Comparison of ENCODE assay signal across 14 mouse cellular contexts in genomic region chr19:32183005-32183404, GRCm38 (mm10).
DNase-seq lines count a peak whose midpoint lies in the region; ATAC-seq lines count a peak whose summit lies in the region.
"Had no signal": no experiment of that assay in that cellular context is flagged by ENCODE, and none has a peak within 500 bp of the region (broad histone marks: within the 10 kb centered on the region; RNA-seq: fewer than 3 reads in every experiment).

No protein-coding gene starts in this region.

- DNase-seq in heart, adult 11 months = peak; percentile 82
- DNase-seq in heart, adult 18-20 months = no peak
- DNase-seq in kidney, adult 11 months = no peak
- peak; percentile 57 to 69 for DNase-seq in B cell, adult 2 months
- DNase-seq in cerebellum, postnatal 36 days = no peak
- DNase-seq in right cerebral cortex, adult 2 months (ENCODE audit: low spot score in 2 of 2) = no peak
- DNase-seq: adrenal gland, postnatal 36 days; cerebellum, adult 9-10 months had no signal

- H3K4me2 ChIP-seq in kidney, embryonic 15.5 days = no peak overlapping the region
- H3K4me2 ChIP-seq in liver, embryonic 15.5 days = no peak overlapping the region
- H3K4me2 ChIP-seq: lung, embryonic 15.5 days; midbrain, embryonic 11.5 days had no signal

- 0 out of 2 replicates have a peak, but pooled peaks cover 2% of the 10 kb centered on the region for H3K36me3 ChIP-seq in kidney, embryonic 15.5 days
- peaks cover 5% of the 10 kb centered on the region; the same call in 1 of the 2 replicates for H3K36me3 ChIP-seq in liver, embryonic 15.5 days (replicated peaks)
- H3K36me3 ChIP-seq: limb, embryonic 10.5 days; lung, embryonic 15.5 days had no signal

- H3K9me3 ChIP-seq in kidney, embryonic 15.5 days (replicated peaks) = no peaks in the 10 kb centered on the region
- H3K9me3 ChIP-seq in liver, embryonic 15.5 days (replicated peaks) = no peaks in the 10 kb centered on the region
- H3K9me3 ChIP-seq: G1E; limb, embryonic 10.5 days; lung, embryonic 15.5 days had no signal

- ATAC-seq in kidney, embryonic 15.5 days (replicated peaks; ENCODE audit: low FRiP score) = no peak
- ATAC-seq in liver, embryonic 15.5 days (ENCODE audit: insufficient read depth) = no peak

- H3K9ac ChIP-seq in kidney, embryonic 15.5 days = no peak overlapping the region
- H3K9ac ChIP-seq in liver, embryonic 15.5 days = no peak overlapping the region
- H3K9ac ChIP-seq: lung, embryonic 15.5 days had no signal

- no peaks in the 10 kb centered on the region for H3K27me3 ChIP-seq in kidney, embryonic 15.5 days
- no peaks in the 10 kb centered on the region for H3K27me3 ChIP-seq in liver, embryonic 15.5 days
- H3K27me3 ChIP-seq: lung, embryonic 15.5 days had no signal

- no peak overlapping the region for H3K4me3 ChIP-seq in kidney, embryonic 15.5 days (replicated peaks)
- H3K4me3 ChIP-seq in liver, embryonic 15.5 days (replicated peaks) = no peak overlapping the region
- H3K4me3 ChIP-seq: limb, embryonic 10.5 days; lung, embryonic 15.5 days had no signal

- H3K4me1 ChIP-seq in kidney, embryonic 15.5 days = peaks cover 51% of the 10 kb centered on the region
- peaks cover 87% of the 10 kb centered on the region for H3K4me1 ChIP-seq in liver, embryonic 15.5 days (replicated peaks)
- H3K4me1 ChIP-seq: limb, embryonic 10.5 days had no signal

- 0 out of 2 replicates have a peak overlapping the region, but pooled peaks have one; percentile 85 for H3K27ac ChIP-seq in kidney, embryonic 15.5 days
- peak overlapping the region; percentile 99 for H3K27ac ChIP-seq in liver, embryonic 15.5 days (replicated peaks)
- H3K27ac ChIP-seq: limb, embryonic 10.5 days had no signal

- WGBS in kidney, embryonic 15.5 days = 89% methylated on average over 4 of the region's 4 CpGs
- 62% methylated on average over 4 of the region's 4 CpGs for WGBS in liver, embryonic 15.5 days (ENCODE audit: insufficient replicate concordance)

Comparison
In these comparisons a context has a peak if more than half of its experiments do, and no peak if none do; other contexts are left out.
1. DNase-seq: peak in heart, adult 11 months (single experiment) and B cell, adult 2 months (2 of 2); none in heart, adult 18-20 months (0 of 2), kidney, adult 11 months (single experiment), cerebellum, postnatal 36 days (0 of 2) and right cerebral cortex, adult 2 months (0 of 2).